Mouse (Mus musculus): ENCODE data around the gene Neurl3.

- TF ChIP-seq POLR2A (IDR thresholded peaks at IDR 0.05; ENCODE audit: insufficient read length, low read depth) (no peak), E2F4 (IDR thresholded peaks at IDR 0.05; ENCODE audit: insufficient read depth) (no peak), MAX (IDR thresholded peaks at IDR 0.05; ENCODE audit: low read depth) (no peak), MYOD1 (IDR thresholded peaks at IDR 0.05; ENCODE audit: control insufficient read depth in 1 of 3, insufficient read length in 2 of 3, low read depth in 2 of 3) (peak in 1 of 3 experiments; percentile 26)
Measured at GRCm38 (mm10) chr1:36272546-36272945, 1.9 kb downstream of the Neurl3 start.
